Mouse (Mus musculus) B cell, adult (primary cell): Measurements from ENCODE around the gene Scnn1a. TPM values are rescaled to one million over a fixed set of nuclear protein-coding genes. Genes with fewer than 3 reads are reported as not detected.

Source experiments
- total RNA-seq: library from RNA; stranded (reverse); gene quantifications from 4 replicates; pipeline ENCODE4 v1.2.4, GENCODE M21; 2023; ENCODE audit not compliant: inconsistent age

Scnn1a gene
- total RNA-seq: 0.15 TPM in 1 of 4 replicates, not detected in the others

GRCm38 (mm10) chr6:125320323-125320722, at the start of gene Scnn1a:
Scnn1a (plus strand) TSS chr6:125320659.

GRCm38 (mm10) chr6:125285890-125286289, 34.6 kb upstream of the Scnn1a start, which contains the start of gene Tuba3a:
Tuba3a (minus strand) TSS chr6:125286042.

GRCm38 (mm10) chr6:125313546-125314230, 6.8 kb upstream of the Scnn1a start, which contains the start of gene Ltbr:
Ltbr (minus strand) TSS chr6:125313885.

GRCm38 (mm10) chr6:125348721-125349574, 28.5 kb downstream of the Scnn1a start, which contains the start of gene Tnfrsf1a:
Tnfrsf1a (plus strand) TSS chr6:125349362.

GRCm38 (mm10) chr6:125380372-125381360, 60.2 kb downstream of the Scnn1a start, which contains the start of gene Plekhg6:
Plekhg6 (minus strand) TSS chr6:125380793.

Other genes with a start within 250 kb of the Scnn1a start
- gene Chd4, start 224.7 kb upstream of the Scnn1a start, total RNA-seq: 343 to 381 TPM (median 359 TPM) in 4 replicates
- gene Nop2, start 188.8 kb upstream of the Scnn1a start, total RNA-seq: 38.6 to 47.8 TPM (median 40.7 TPM) in 4 replicates
- 34.0 to 42.8 TPM (median 41.9 TPM) in 4 replicates for gene Iffo1, start 175.4 kb upstream of the Scnn1a start, total RNA-seq
- 423 to 488 TPM (median 460 TPM) in 4 replicates for gene Gapdh, start 154.2 kb upstream of the Scnn1a start, total RNA-seq
- 44.6 to 67.4 TPM (median 48.7 TPM) in 4 replicates for gene Ncapd2, start 129.0 kb upstream of the Scnn1a start, total RNA-seq
- 30.5 to 36.3 TPM (median 35.7 TPM) in 4 replicates for gene Mrpl51, start 128.9 kb upstream of the Scnn1a start, total RNA-seq
- gene Vamp1, start 105.1 kb upstream of the Scnn1a start, total RNA-seq: 55.4 to 67.5 TPM (median 62.8 TPM) in 4 replicates
- gene Tapbpl, start 88.8 kb upstream of the Scnn1a start, total RNA-seq: 26.8 to 27.9 TPM (median 27.3 TPM) in 4 replicates
- gene Cd27, start 83.6 kb upstream of the Scnn1a start, total RNA-seq: 0.51 to 3.1 TPM (median 1.2 TPM) in 4 replicates
- not detected in 4 replicates for gene Tuba3a, start 34.6 kb upstream of the Scnn1a start, total RNA-seq
- gene Ltbr, start 6.8 kb upstream of the Scnn1a start, total RNA-seq: 0.48 to 2.2 TPM (median 1.1 TPM) in 4 replicates
- gene Tnfrsf1a, start 28.7 kb downstream of the Scnn1a start, total RNA-seq: 1.2 to 2.4 TPM (median 1.5 TPM) in 4 replicates
- gene Plekhg6, start 60.1 kb downstream of the Scnn1a start, total RNA-seq: not detected in 4 replicates
- 21.8 to 29.8 TPM (median 24.2 TPM) in 4 replicates for gene Cd9, start 174.1 kb downstream of the Scnn1a start, total RNA-seq
- gene Vwf, start 226.1 kb downstream of the Scnn1a start, total RNA-seq: 0.27 to 1.2 TPM (median 0.64 TPM) in 4 replicates